ENCODE assay signal across 14 mouse cellular contexts in the genomic region with DNA sequence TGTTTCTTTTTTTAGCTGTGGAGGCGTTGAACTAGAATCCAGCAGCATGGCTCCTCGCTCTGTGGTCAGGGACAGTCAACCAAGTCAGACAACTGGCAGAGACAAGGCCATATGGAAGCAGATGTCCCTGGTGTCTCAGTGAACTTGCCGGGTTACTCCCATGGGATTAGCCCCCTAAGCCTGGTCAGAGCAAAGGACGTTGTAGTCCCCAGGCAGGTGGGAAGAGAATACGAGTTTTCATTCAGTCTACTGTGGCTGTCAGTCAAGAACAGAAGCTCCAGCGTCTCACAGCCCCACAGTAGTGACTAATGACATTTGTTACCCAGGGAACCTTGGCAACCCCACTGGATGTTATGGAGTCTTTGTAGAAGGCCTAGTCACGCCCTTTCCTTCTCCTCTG. TPM values are rescaled to one million over a fixed set of nuclear protein-coding genes. Genes with fewer than 3 reads are reported as not detected.
DNase-seq lines count a peak whose midpoint lies in the region; ATAC-seq and TF ChIP-seq lines count a peak whose summit lies in the region.
"Had no signal": no experiment of that assay in that cellular context is flagged by ENCODE, and none has a peak within 500 bp of the region (broad histone marks: within the 10 kb centered on the region; RNA-seq: fewer than 3 reads in every experiment).

No protein-coding gene starts in this region.

- no peaks in the 10 kb centered on the region for H3K36me3 ChIP-seq in hindbrain, embryonic 10.5 days
- H3K36me3 ChIP-seq in limb, embryonic 15.5 days, result no peaks in the 10 kb centered on the region
- H3K36me3 ChIP-seq in neural tube, embryonic 15.5 days, result no peaks in the 10 kb centered on the region
- H3K36me3 ChIP-seq: heart, embryonic 15.5 days had no signal

- no peak for TF ChIP-seq CTCF in layer of hippocampus, adult 2 months (conservative IDR thresholded peaks at IDR 0.05)

- no peak overlapping the region for H3K9ac ChIP-seq in limb, embryonic 15.5 days
- 0 out of 2 replicates have a peak overlapping the region, but pooled peaks have one; percentile 23 for H3K9ac ChIP-seq in neural tube, embryonic 15.5 days (replicated peaks)
- H3K9ac ChIP-seq: heart, embryonic 15.5 days had no signal

- H3K4me1 ChIP-seq in hindbrain, embryonic 10.5 days (replicated peaks), result peaks cover 67% of the 10 kb centered on the region
- peaks cover 23% of the 10 kb centered on the region for H3K4me1 ChIP-seq in limb, embryonic 15.5 days
- peaks cover 94% of the 10 kb centered on the region for H3K4me1 ChIP-seq in neural tube, embryonic 15.5 days
- H3K4me1 ChIP-seq: heart, embryonic 15.5 days had no signal

- no peak overlapping the region for H3K4me3 ChIP-seq in layer of hippocampus, adult 2 months
- H3K4me3 ChIP-seq in hindbrain, embryonic 10.5 days, result no peak overlapping the region
- H3K4me3 ChIP-seq in limb, embryonic 15.5 days, result no peak overlapping the region
- H3K4me3 ChIP-seq in neural tube, embryonic 15.5 days (replicated peaks), result no peak overlapping the region
- H3K4me3 ChIP-seq: heart, embryonic 15.5 days had no signal

- ATAC-seq in limb, embryonic 15.5 days (ENCODE audit: insufficient number of reproducible peaks, low FRiP score, low TSS enrichment, low read depth), result peak; percentile 26; the same call in 1 of the 2 replicates
- no peak for ATAC-seq in neural tube, embryonic 15.5 days (ENCODE audit: low FRiP score)
- no peak for ATAC-seq in erythroblast, adult 5-6 weeks (replicated peaks; ENCODE audit: low FRiP score, poor library complexity, severe bottlenecking)
- ATAC-seq: activated CD4-positive, CD25-positive, alpha-beta regulatory T cell, adult 4 months; intestine, embryonic 16.5 days had no signal

- no peak overlapping the region for H3K4me2 ChIP-seq in limb, embryonic 15.5 days
- peak overlapping the region; percentile 45 for H3K4me2 ChIP-seq in neural tube, embryonic 15.5 days
- H3K4me2 ChIP-seq: heart, embryonic 15.5 days had no signal

- peaks cover 66% of the 10 kb centered on the region for H3K27me3 ChIP-seq in hindbrain, embryonic 10.5 days (ENCODE audit: insufficient read depth, poor library complexity, severe bottlenecking)
- H3K27me3 ChIP-seq in limb, embryonic 15.5 days, result peaks cover 36% of the 10 kb centered on the region
- H3K27me3 ChIP-seq in neural tube, embryonic 15.5 days (replicated peaks), result no peaks in the 10 kb centered on the region

- H3K9me3 ChIP-seq in hindbrain, embryonic 10.5 days, result no peaks in the 10 kb centered on the region
- H3K9me3 ChIP-seq in limb, embryonic 15.5 days, result no peaks in the 10 kb centered on the region
- H3K9me3 ChIP-seq in neural tube, embryonic 15.5 days (replicated peaks), result no peaks in the 10 kb centered on the region
- H3K9me3 ChIP-seq: heart, embryonic 15.5 days had no signal

- WGBS in hindbrain, embryonic 10.5 days, result 46% methylated on average over 7 of the region's 7 CpGs
- whole genome bisulfite sequencing in limb, embryonic 15.5 days, result 46% methylated on average over 7 of the region's 7 CpGs
- WGBS in neural tube, embryonic 15.5 days, result 22% methylated on average over 7 of the region's 7 CpGs

- DNase-seq in layer of hippocampus, adult 2 months (ENCODE audit: low spot score in 2 of 2), result no peak
- no peak for DNase-seq in layer of hippocampus, postnatal 25 days (ENCODE audit: extremely low spot score in 1 of 2, low spot score in 1 of 2)
- DNase-seq in hindbrain, embryonic 10.5 days (ENCODE audit: low spot score), result no peak
- no peak for DNase-seq in urinary bladder, postnatal 25 days (ENCODE audit: low spot score)
- DNase-seq in cerebellum, postnatal 4 days (ENCODE audit: low spot score in 2 of 2), result no peak
- DNase-seq: kidney, postnatal 4 days; left cerebral cortex, postnatal 4 days; right cerebral cortex, postnatal 14 days had no signal

- H3K27ac ChIP-seq in layer of hippocampus, adult 2 months, result peak overlapping the region; percentile 67; the same call in 1 of the 2 replicates
- peak overlapping the region; percentile 71 for H3K27ac ChIP-seq in hindbrain, embryonic 10.5 days
- 0 out of 2 replicates have a peak overlapping the region, but pooled peaks have one; percentile 58 for H3K27ac ChIP-seq in limb, embryonic 15.5 days
- H3K27ac ChIP-seq in neural tube, embryonic 15.5 days (replicated peaks), result peak overlapping the region; percentile 93
- H3K27ac ChIP-seq: heart, embryonic 15.5 days had no signal

RNA-seq across cellular contexts. Expression of gene Acsf3, which starts 28.8 kb away (rescaled TPM):
- 10 to 100 TPM; 19.2 to 21.7 TPM for total RNA-seq in layer of hippocampus, adult 2 months (2021)
- 10 to 100 TPM; 14.8 to 22.0 TPM for total RNA-seq in layer of hippocampus, postnatal 25 days (2021)
- polyA plus RNA-seq in hindbrain, embryonic 10.5 days (2016; fragmentation: Nextera tagmentation; extraction: Ambion mirVana), result 16.5 and 18.0 TPM in 2 replicates
- polyA plus RNA-seq in limb, embryonic 15.5 days (2015; fragmentation: Nextera tagmentation; extraction: Ambion mirVana), result 17.6 and 18.1 TPM in 2 replicates
- 15.2 and 20.3 TPM in 2 replicates for polyA plus RNA-seq in neural tube, embryonic 15.5 days (2015; fragmentation: Nextera tagmentation; extraction: Ambion mirVana)
- total RNA-seq in erythroblast, adult 5-6 weeks (2015; ENCODE audit: low replicate concordance), result 3.3 TPM in 1 of 2 replicates, not detected in the other
- total RNA-seq in erythroblast, adult 5-6 weeks (2017; ENCODE audit: low replicate concordance), result 1.7 and 5.2 TPM in 2 replicates

RNA-seq across cellular contexts. Expression of gene Cbfa2t3, which starts 47.5 kb away (rescaled TPM):
- 10 to 100 TPM; 38.0 to 49.8 TPM for total RNA-seq in layer of hippocampus, adult 2 months (2021)
- total RNA-seq in layer of hippocampus, postnatal 25 days (2021), result 10 to 100 TPM; 40.0 to 43.6 TPM
- 2.2 and 5.4 TPM in 2 replicates for polyA plus RNA-seq in hindbrain, embryonic 10.5 days (2016; fragmentation: Nextera tagmentation; extraction: Ambion mirVana)
- 4.6 and 5.1 TPM in 2 replicates for polyA plus RNA-seq in limb, embryonic 15.5 days (2015; fragmentation: Nextera tagmentation; extraction: Ambion mirVana)
- polyA plus RNA-seq in neural tube, embryonic 15.5 days (2015; fragmentation: Nextera tagmentation; extraction: Ambion mirVana), result 14.4 and 16.8 TPM in 2 replicates
- total RNA-seq in erythroblast, adult 5-6 weeks (2015; ENCODE audit: low replicate concordance), result 10.9 and 13.1 TPM in 2 replicates
- 10.9 and 13.8 TPM in 2 replicates for total RNA-seq in erythroblast, adult 5-6 weeks (2017; ENCODE audit: low replicate concordance)
